Mouse (Mus musculus): ENCODE measurements at regions not wholly inside any gene's neighbourhood (a gene's known extent, or its start where the extent isn't known, plus 50 kb on each side); places are given as distances from the start of the nearest gene placed in this dataset.

DNA sequence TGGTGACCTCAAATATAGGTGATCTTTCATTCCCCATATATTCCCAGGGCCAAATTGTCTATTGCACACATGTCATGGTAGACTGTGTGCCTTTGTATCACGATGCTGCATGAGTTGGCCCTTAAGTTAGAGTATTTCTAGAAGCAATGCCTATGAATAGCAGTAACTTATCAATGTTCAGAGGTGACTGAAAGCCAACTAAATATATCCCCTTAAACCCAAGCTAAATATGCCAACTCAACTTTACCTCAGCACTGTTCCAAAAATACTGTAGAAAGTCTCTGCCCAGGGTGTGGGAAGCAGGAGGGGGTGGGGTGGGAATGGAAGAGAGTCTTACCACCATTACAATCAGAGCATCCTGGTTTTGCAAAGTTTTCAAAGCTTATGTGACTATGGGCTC is 144.6 kb upstream of the Serp2 start:
- TF ChIP-seq EP300 (IDR thresholded peaks at IDR 0.05; ENCODE audit: low read depth) (no peak), CTCF (IDR thresholded peaks at IDR 0.05; ENCODE audit: low read depth) (no peak)
